Mouse (Mus musculus): ENCODE measurements around the gene Saysd1. TPM values are rescaled to one million over a fixed set of nuclear protein-coding genes. Genes with fewer than 3 reads are reported as not detected.

Saysd1 gene
- polyA plus RNA-seq, 2 experiments: 1.9 to 4.1 TPM

- H3K27ac ChIP-seq: no peak overlapping the region
- no peak for ATAC-seq (ENCODE audit: insufficient read depth)
- TF ChIP-seq EP300 (IDR thresholded peaks at IDR 0.05; ENCODE audit: low read depth) (no peak), CTCF (IDR thresholded peaks at IDR 0.05; ENCODE audit: low read depth) (no peak)
- no peak overlapping the region for H3K9ac ChIP-seq (replicated peaks)
- H3K9me3 ChIP-seq (ENCODE audit: control insufficient read depth, low read length): no peaks in the 10 kb centered on the region
- H3K4me2 ChIP-seq (ENCODE audit: low read depth): no peak overlapping the region
- H3K4me1 ChIP-seq (replicated peaks; ENCODE audit: control insufficient read depth in 2 of 2, insufficient read depth in 2 of 2, low read length in 1 of 2): peaks cover 40 to 50% of the 10 kb centered on the region in 2 experiments
- H3K4me3 ChIP-seq (ENCODE audit: insufficient read depth in 1 of 2, low read depth in 2 of 2, low read length in 2 of 2): no peak overlapping the region
- no peak for DNase-seq (ENCODE audit: low read depth in 3 of 3, low spot score in 3 of 3)
- WGBS (ENCODE audit: insufficient replicate concordance): 88% methylated on average over 9 of the region's 9 CpGs
- no peaks in the 10 kb centered on the region for H3K27me3 ChIP-seq (ENCODE audit: control insufficient read depth, insufficient read depth, low read length)
- H3K36me3 ChIP-seq (replicated peaks; ENCODE audit: control insufficient read depth, insufficient read depth, low read depth): no peaks in the 10 kb centered on the region
Observed at GRCm38 (mm10) chr14:20177494-20178123, 39.3 kb upstream of the Saysd1 start.

GRCm38 (mm10) chr14:20175705-20176104, 37.4 kb upstream of the Saysd1 start:
- H3K9ac ChIP-seq (replicated peaks): no peak overlapping the region
- 65% methylated on average over 4 of the region's 4 CpGs for WGBS (ENCODE audit: insufficient replicate concordance)
- no peaks in the 10 kb centered on the region for H3K36me3 ChIP-seq (replicated peaks; ENCODE audit: control insufficient read depth, insufficient read depth, low read depth)
- H3K4me1 ChIP-seq (replicated peaks; ENCODE audit: control insufficient read depth in 2 of 2, insufficient read depth in 2 of 2, low read length in 1 of 2): peaks cover 43 to 62% of the 10 kb centered on the region in 2 experiments
- H3K27ac ChIP-seq: no peak overlapping the region
- DNase-seq (ENCODE audit: low read depth in 3 of 3, low spot score in 3 of 3) (no peak), ATAC-seq (ENCODE audit: insufficient read depth) (no peak)
- no peak for TF ChIP-seq EP300 (IDR thresholded peaks at IDR 0.05; ENCODE audit: low read depth)
- TF ChIP-seq CTCF (IDR thresholded peaks at IDR 0.05; ENCODE audit: low read depth): no peak
- H3K9me3 ChIP-seq (ENCODE audit: control insufficient read depth, low read length): no peaks in the 10 kb centered on the region
- no peaks in the 10 kb centered on the region for H3K27me3 ChIP-seq (ENCODE audit: control insufficient read depth, insufficient read depth, low read length)
- no peak overlapping the region for H3K4me3 ChIP-seq (ENCODE audit: insufficient read depth in 1 of 2, low read depth in 2 of 2, low read length in 2 of 2)
- H3K4me2 ChIP-seq (ENCODE audit: low read depth): no peak overlapping the region

GRCm38 (mm10) chr14:20175114-20175513, 36.8 kb upstream of the Saysd1 start:
- no peaks in the 10 kb centered on the region for H3K9me3 ChIP-seq (ENCODE audit: control insufficient read depth, low read length)
- peaks cover 42 to 58% of the 10 kb centered on the region in 2 experiments for H3K4me1 ChIP-seq (replicated peaks; ENCODE audit: control insufficient read depth in 2 of 2, insufficient read depth in 2 of 2, low read length in 1 of 2)
- no peak for TF ChIP-seq CTCF (IDR thresholded peaks at IDR 0.05; ENCODE audit: low read depth)
- no peak for TF ChIP-seq EP300 (IDR thresholded peaks at IDR 0.05; ENCODE audit: low read depth)
- no peaks in the 10 kb centered on the region for H3K36me3 ChIP-seq (replicated peaks; ENCODE audit: control insufficient read depth, insufficient read depth, low read depth)
- H3K27ac ChIP-seq: no peak overlapping the region
- no peak overlapping the region for H3K4me3 ChIP-seq (ENCODE audit: insufficient read depth in 1 of 2, low read depth in 2 of 2, low read length in 2 of 2)
- no peaks in the 10 kb centered on the region for H3K27me3 ChIP-seq (ENCODE audit: control insufficient read depth, insufficient read depth, low read length)
- no peak overlapping the region for H3K4me2 ChIP-seq (ENCODE audit: low read depth)
- no peak overlapping the region for H3K9ac ChIP-seq (replicated peaks)
- no peak for ATAC-seq (ENCODE audit: insufficient read depth)
- DNase-seq (ENCODE audit: low read depth in 3 of 3, low spot score in 3 of 3): no peak
- WGBS (ENCODE audit: insufficient replicate concordance): 75% methylated on average over 7 of the region's 7 CpGs

- no peak for TF ChIP-seq CTCF (IDR thresholded peaks at IDR 0.05; ENCODE audit: low read depth)
- TF ChIP-seq EP300 (IDR thresholded peaks at IDR 0.05; ENCODE audit: low read depth): no peak
Observed at GRCm38 (mm10) chr14:20174696-20175095, 36.4 kb upstream of the Saysd1 start.

GRCm38 (mm10) chr14:20173873-20174490, 35.6 kb upstream of the Saysd1 start:
- Histone ChIP-seq H3K4me2 (ENCODE audit: low read depth) (peak overlapping the region; percentile 43; the same call in 1 of the 2 replicates), H3K4me1 (replicated peaks; ENCODE audit: control insufficient read depth in 2 of 2, insufficient read depth in 2 of 2, low read length in 1 of 2) (peaks cover 30 to 49% of the 10 kb centered on the region in 2 experiments), H3K36me3 (replicated peaks; ENCODE audit: control insufficient read depth, insufficient read depth, low read depth) (no peaks in the 10 kb centered on the region), H3K9me3 (ENCODE audit: control insufficient read depth, low read length) (no peaks in the 10 kb centered on the region), H3K4me3 (ENCODE audit: insufficient read depth in 1 of 2, low read depth in 2 of 2, low read length in 2 of 2) (no peak overlapping the region), H3K27ac (no peak overlapping the region), H3K9ac (replicated peaks) (no peak overlapping the region; the same call in 1 of the 2 replicates), H3K27me3 (ENCODE audit: control insufficient read depth, insufficient read depth, low read length) (no peaks in the 10 kb centered on the region)
- ATAC-seq (ENCODE audit: insufficient read depth) (no peak), DNase-seq (ENCODE audit: low read depth in 3 of 3, low spot score in 3 of 3) (no peak)
- TF ChIP-seq EP300 (IDR thresholded peaks at IDR 0.05; ENCODE audit: low read depth) (no peak), CTCF (IDR thresholded peaks at IDR 0.05; ENCODE audit: low read depth) (no peak)
- 53% methylated on average over 14 of the region's 14 CpGs for WGBS (ENCODE audit: insufficient replicate concordance)

More at GRCm38 (mm10) chr14:20174696-20175095, 36.4 kb upstream of the Saysd1 start:
- Histone ChIP-seq H3K27ac (no peak overlapping the region), H3K9ac (replicated peaks) (no peak overlapping the region), H3K4me1 (replicated peaks; ENCODE audit: control insufficient read depth in 2 of 2, insufficient read depth in 2 of 2, low read length in 1 of 2) (peaks cover 37 to 54% of the 10 kb centered on the region in 2 experiments), H3K27me3 (ENCODE audit: control insufficient read depth, insufficient read depth, low read length) (no peaks in the 10 kb centered on the region), H3K4me3 (ENCODE audit: insufficient read depth in 1 of 2, low read depth in 2 of 2, low read length in 2 of 2) (no peak overlapping the region), H3K36me3 (replicated peaks; ENCODE audit: control insufficient read depth, insufficient read depth, low read depth) (no peaks in the 10 kb centered on the region), H3K9me3 (ENCODE audit: control insufficient read depth, low read length) (no peaks in the 10 kb centered on the region), H3K4me2 (ENCODE audit: low read depth) (no peak overlapping the region)
- DNase-seq (ENCODE audit: low read depth in 3 of 3, low spot score in 3 of 3): no peak
- ATAC-seq (ENCODE audit: insufficient read depth): no peak
- WGBS (ENCODE audit: insufficient replicate concordance): 63% methylated on average over 6 of the region's 6 CpGs
